Mouse (Mus musculus) mesoderm, embryonic 11.5 days (tissue): ENCODE data around the gene Polk.

Source experiments
- DNase-seq: peaks from one replicate; pipeline ENCODE4 v3.0.0-alpha.2; 2012; ENCODE audit warnings: low read depth, low spot score

Polk gene

GRCm38 (mm10) chr13:96465315-96465714 lies 77.1 kb downstream of the Polk start:
- DNase-seq = no peak

- DNase-seq = no peak
Observed at GRCm38 (mm10) chr13:96462644-96463043, 79.7 kb downstream of the Polk start.

- DNase-seq = no peak
Observed at GRCm38 (mm10) chr13:96458606-96459005, 83.8 kb downstream of the Polk start.

- DNase-seq = no peak
Observed at GRCm38 (mm10) chr13:96458018-96458417, 84.4 kb downstream of the Polk start.

- DNase-seq = no peak
Observed at GRCm38 (mm10) chr13:96457566-96457965, 84.8 kb downstream of the Polk start.

- DNase-seq = no peak
Observed at GRCm38 (mm10) chr13:96454288-96454687, 88.1 kb downstream of the Polk start.

GRCm38 (mm10) chr13:96452621-96453020 lies 89.8 kb downstream of the Polk start:
- no peak for DNase-seq

- DNase-seq = no peak
Observed at GRCm38 (mm10) chr13:96451386-96452140, 90.8 kb downstream of the Polk start.

GRCm38 (mm10) chr13:96450869-96451268 lies 91.5 kb downstream of the Polk start:
- no peak for DNase-seq

GRCm38 (mm10) chr13:96450205-96450856 lies 92.0 kb downstream of the Polk start:
- DNase-seq = no peak

GRCm38 (mm10) chr13:96440436-96440835 lies 101.9 kb downstream of the Polk start:
- no peak for DNase-seq

GRCm38 (mm10) chr13:96436921-96437320 lies 105.5 kb downstream of the Polk start:
- no peak for DNase-seq

GRCm38 (mm10) chr13:96435793-96436192 lies 106.6 kb downstream of the Polk start:
- DNase-seq = peak; percentile 34

- DNase-seq = peak; percentile 56
Observed at GRCm38 (mm10) chr13:96434899-96435331, 107.5 kb downstream of the Polk start.

GRCm38 (mm10) chr13:96433648-96434190 lies 108.7 kb downstream of the Polk start:
- DNase-seq = no peak

GRCm38 (mm10) chr13:96433041-96433440 lies 109.3 kb downstream of the Polk start:
- DNase-seq = no peak

- no peak for DNase-seq
Observed at GRCm38 (mm10) chr13:96432376-96432811, 110.0 kb downstream of the Polk start.

GRCm38 (mm10) chr13:96431595-96432156 lies 110.7 kb downstream of the Polk start:
- DNase-seq = peak; percentile 89
